Mouse (Mus musculus): Measurements from ENCODE around the gene Loxl1.

DNA sequence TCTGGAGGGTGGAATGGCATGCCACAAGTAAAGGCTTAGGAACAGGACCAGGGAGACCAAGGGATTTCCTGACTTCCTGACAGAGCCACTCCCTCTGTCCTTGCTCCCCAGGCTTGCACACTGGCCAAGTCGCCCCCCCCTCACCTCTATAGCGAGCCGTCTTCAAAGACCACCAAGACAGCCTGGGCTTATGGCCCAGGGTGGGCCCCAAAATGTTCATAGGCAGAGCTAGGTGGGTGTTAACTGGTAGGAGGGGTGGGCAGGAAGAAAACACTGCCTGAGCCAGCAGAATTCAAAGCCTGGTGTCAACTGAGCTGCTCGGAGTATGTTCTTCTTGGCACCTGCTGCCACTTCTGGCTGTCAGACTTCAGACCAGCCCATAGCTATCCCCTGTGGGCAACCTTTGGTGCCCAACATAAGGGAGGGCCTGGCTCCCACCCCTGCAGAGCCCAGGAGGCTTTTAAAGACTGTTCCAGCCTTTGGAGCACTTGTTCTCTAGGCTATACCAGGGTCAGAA is 15.0 kb downstream of the Loxl1 start:
- TF ChIP-seq CTCF (IDR thresholded peaks at IDR 0.05; ENCODE audit: control insufficient read depth, insufficient read depth, insufficient read length) (no peak), MYOD1 (IDR thresholded peaks at IDR 0.05; ENCODE audit: control insufficient read depth, insufficient read length, low read depth) (no peak)
